8 mouse cellular contexts compared by ENCODE assay signal in the genomic region with DNA sequence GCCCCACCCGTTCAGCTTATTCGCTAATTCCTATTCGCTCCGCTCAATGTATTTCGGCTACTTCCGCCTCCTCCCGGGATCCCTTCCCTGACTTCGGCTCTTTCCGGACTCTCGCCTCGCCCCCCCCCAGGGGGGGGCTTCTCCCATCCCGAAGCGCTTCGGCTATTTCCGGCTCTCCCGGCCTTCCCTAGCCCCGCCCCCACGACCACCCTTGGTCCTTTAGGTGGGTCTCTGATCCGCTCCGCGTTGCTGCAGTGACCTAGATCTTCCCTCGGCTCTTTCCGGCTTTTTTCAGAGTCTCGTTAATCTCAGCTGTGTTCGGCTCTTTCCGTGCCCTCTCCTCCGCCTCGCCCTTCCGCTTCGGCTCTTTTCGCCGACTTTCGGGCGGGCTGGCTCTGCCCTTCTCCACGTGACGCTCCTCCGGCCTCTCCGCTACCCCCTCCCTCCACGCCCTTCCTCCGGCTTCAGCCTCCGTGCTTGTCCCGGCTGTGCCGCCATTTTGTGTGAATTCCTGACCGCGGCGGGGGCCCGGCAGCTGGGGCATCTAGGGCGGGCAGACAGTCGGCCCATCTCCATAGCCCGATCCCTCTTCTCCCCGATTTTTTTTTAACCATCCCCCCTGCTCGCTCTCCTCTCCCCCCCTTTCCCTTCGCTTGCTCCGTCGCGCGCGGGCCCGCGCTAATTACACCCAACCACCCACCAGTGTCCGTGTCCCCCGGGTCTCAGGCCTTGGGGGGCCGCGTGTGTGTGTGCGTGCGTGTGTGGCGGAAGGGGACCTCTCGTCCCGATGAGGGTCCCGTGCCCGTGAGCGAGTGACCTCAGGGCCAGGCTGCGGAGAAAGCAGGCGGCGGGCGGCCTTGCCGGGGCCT. TPM values are rescaled to one million over a fixed set of nuclear protein-coding genes. Genes with fewer than 3 reads are reported as not detected.
A peak's percentile ranks its signal among the peaks of the same experiment; 100 is the strongest.
DNase-seq lines count a peak whose midpoint lies in the region; ATAC-seq and TF ChIP-seq lines count a peak whose summit lies in the region.

No protein-coding gene starts in this region.

- peak overlapping the region; percentile 100 for H3K27ac ChIP-seq in lung, postnatal 0 days (ENCODE audit: low read length)

- peak overlapping the region; percentile 89 for H3K4me2 ChIP-seq in lung, postnatal 0 days (replicated peaks; ENCODE audit: low read depth, low read length)

- ATAC-seq in hematopoietic stem cell, adult 5-6 weeks (replicated peaks in 1 of 2; ENCODE audit: insufficient read depth in 1 of 2, low FRiP score in 2 of 2, low TSS enrichment in 1 of 2, low read depth in 1 of 2, poor library complexity in 2 of 2, severe bottlenecking in 2 of 2), result peak; percentile 74 to 79
- ATAC-seq in lung, postnatal 0 days, result peak; percentile 92

- peaks cover 12% of the 10 kb centered on the region; the same call in 1 of the 2 replicates for H3K4me1 ChIP-seq in lung, postnatal 0 days (ENCODE audit: insufficient read depth, low read depth, low read length)

- no peaks in the 10 kb centered on the region for H3K9me3 ChIP-seq in lung, postnatal 0 days (ENCODE audit: low read length)

- H3K9ac ChIP-seq in lung, postnatal 0 days (replicated peaks; ENCODE audit: low read depth), result peak overlapping the region; percentile 100

- TF ChIP-seq EP300 in lung, postnatal 0 days (IDR thresholded peaks at IDR 0.05), result no peak

- peak overlapping the region; percentile 97 for H3K4me3 ChIP-seq in lung, postnatal 0 days (ENCODE audit: low read depth, low read length)

- H3K36me3 ChIP-seq in lung, postnatal 0 days (ENCODE audit: insufficient read depth, low read length), result no peaks in the 10 kb centered on the region

- H3K27me3 ChIP-seq in lung, postnatal 0 days (replicated peaks; ENCODE audit: insufficient read depth, low read length), result no peaks in the 10 kb centered on the region

- TF ChIP-seq CTCF in lung, postnatal 0 days (IDR thresholded peaks at IDR 0.05), result no peak

- WGBS in lung, postnatal 0 days, result under 1% methylated on average over 67 of the region's 77 CpGs

- peak; percentile 96 for DNase-seq in MEL-GATA-1-ER (ENCODE audit: extremely low read depth, low read depth)
- peak; percentile 99 for DNase-seq in cerebellum, adult 8-10 months
- peak; percentile 99 for DNase-seq in forelimb bud, embryonic 11.5 days (ENCODE audit: low read depth, low spot score)
- DNase-seq in layer of hippocampus, adult 9-11 months, result peak; percentile 99
- DNase-seq in lung, postnatal 0 days (ENCODE audit: low spot score), result peak; percentile 100
- peak; percentile 97 for DNase-seq in ovary, postnatal 14 days (ENCODE audit: low spot score)
- DNase-seq in thymus, postnatal 14 days, result peak; percentile 99

RNA-seq across cellular contexts. Expression of gene Zc3h4, which starts 0.7 kb away (rescaled TPM):
- 38.8 and 53.3 TPM in 2 replicates for total RNA-seq in hematopoietic stem cell, adult 5-6 weeks (2017)
- polyA plus RNA-seq in lung, postnatal 0 days (2015; fragmentation: Nextera tagmentation; extraction: Ambion mirVana), result 7.9 and 8.2 TPM in 2 replicates

RNA-seq across cellular contexts. Expression of gene Sae1, which starts 12.4 kb away (rescaled TPM):
- total RNA-seq in hematopoietic stem cell, adult 5-6 weeks (2017), result 316 and 403 TPM in 2 replicates
- polyA plus RNA-seq in lung, postnatal 0 days (2015; fragmentation: Nextera tagmentation; extraction: Ambion mirVana), result 84.8 and 92.3 TPM in 2 replicates

RNA-seq across cellular contexts. Expression of gene Tmem160, which starts 52.5 kb away (rescaled TPM):
- total RNA-seq in hematopoietic stem cell, adult 5-6 weeks (2017), result 6.1 and 11.9 TPM in 2 replicates
- 81.0 and 87.9 TPM in 2 replicates for polyA plus RNA-seq in lung, postnatal 0 days (2015; fragmentation: Nextera tagmentation; extraction: Ambion mirVana)

Comparison
In these comparisons a context has a peak if more than half of its experiments do, and no peak if none do; other contexts are left out.
1. Peak in every context shown above with its lines: DNase-seq, ATAC-seq, H3K4me3 ChIP-seq and H3K27ac ChIP-seq.